Mouse (Mus musculus) hindbrain, embryonic 15.5 days (tissue): ENCODE measurements around the gene Igsf21. TPM values are rescaled to one million over a fixed set of nuclear protein-coding genes. Genes with fewer than 3 reads are reported as not detected.

ENCODE experiments used
- ATAC-seq: fragments of 200-750 bp; cut with Nextera tagmentation; 2 replicates; pipeline ENCODE4 v1.8.0; 2017; ENCODE audit warnings: low read depth, moderate number of reproducible peaks, moderate TSS enrichment; ENCODE audit not compliant: low FRiP score
- H3K27ac ChIP-seq: fragments of 300-500 bp; sonication (generic); replicated peaks from 2 replicates; pipeline ENCODE4 v1.5.1; 2015; ENCODE audit warnings: mild to moderate bottlenecking, inconsistent platforms
- H3K27me3 ChIP-seq: fragments of 300-500 bp; sonication (generic); 2 replicates; pipeline ENCODE4 v1.6.1; 2015; ENCODE audit warnings: control low read depth, inconsistent platforms
- H3K36me3 ChIP-seq: fragments of 300-500 bp; sonication (generic); 2 replicates; pipeline ENCODE4 v1.6.1; 2015; ENCODE audit warnings: control low read depth, inconsistent platforms
- H3K4me1 ChIP-seq: fragments of 300-500 bp; sonication (generic); replicated peaks from 2 replicates; pipeline ENCODE4 v1.6.1; 2015; ENCODE audit warnings: control low read depth, inconsistent platforms
- H3K4me2 ChIP-seq: fragments of 300-500 bp; sonication (generic); 2 replicates; pipeline ENCODE4 v1.6.1; 2015; ENCODE audit warnings: moderate library complexity, mild to moderate bottlenecking, inconsistent platforms
- H3K4me3 ChIP-seq: fragments of 300-500 bp; sonication (generic); 2 replicates; pipeline ENCODE4 v1.5.1; 2015; ENCODE audit warnings: mild to moderate bottlenecking, inconsistent platforms
- H3K9ac ChIP-seq: fragments of 300-500 bp; sonication (generic); 2 replicates; pipeline ENCODE4 v1.6.1; 2015; ENCODE audit warnings: inconsistent platforms
- H3K9me3 ChIP-seq: fragments of 300-500 bp; sonication (generic); 2 replicates; pipeline ENCODE4 v1.6.1; 2016; ENCODE audit warnings: control low read depth, inconsistent platforms
- WGBS: fragments of 180-500 bp; shearing (Covaris S2); methylation state at CpG from one replicate; pipeline ENCODE4 v1.1.7; 2015; 5-methylcytosine and 5-hydroxymethylcytosine counted together
- polyA plus RNA-seq: library from polyadenylated mRNA; unstranded; fragments of >200 nt; fragmentation: Nextera tagmentation; extraction: Ambion mirVana; gene quantifications from 2 replicates; pipeline ENCODE4 v1.2.1, GENCODE M21; 2015

The Igsf21 gene
- polyA plus RNA-seq, 1 experiment from 2014 or later: 102 TPM

GRCm38 (mm10) chr4:140187404-140188145, 59.0 kb downstream of the Igsf21 start:
- peaks cover 41% of the 10 kb centered on the region for H3K4me1 ChIP-seq
- no peak overlapping the region for H3K4me3 ChIP-seq
- no peak overlapping the region for H3K9ac ChIP-seq
- H3K36me3 ChIP-seq: no peaks in the 10 kb centered on the region
- 47% methylated on average over 8 of the region's 8 CpGs for WGBS
- H3K27me3 ChIP-seq: no peaks in the 10 kb centered on the region
- ATAC-seq: 0 out of 2 replicates have a peak, but pooled peaks have one; percentile 49
- no peak overlapping the region for H3K4me2 ChIP-seq
- no peaks in the 10 kb centered on the region for H3K9me3 ChIP-seq
- H3K27ac ChIP-seq: peak overlapping the region; percentile 33

DNA sequence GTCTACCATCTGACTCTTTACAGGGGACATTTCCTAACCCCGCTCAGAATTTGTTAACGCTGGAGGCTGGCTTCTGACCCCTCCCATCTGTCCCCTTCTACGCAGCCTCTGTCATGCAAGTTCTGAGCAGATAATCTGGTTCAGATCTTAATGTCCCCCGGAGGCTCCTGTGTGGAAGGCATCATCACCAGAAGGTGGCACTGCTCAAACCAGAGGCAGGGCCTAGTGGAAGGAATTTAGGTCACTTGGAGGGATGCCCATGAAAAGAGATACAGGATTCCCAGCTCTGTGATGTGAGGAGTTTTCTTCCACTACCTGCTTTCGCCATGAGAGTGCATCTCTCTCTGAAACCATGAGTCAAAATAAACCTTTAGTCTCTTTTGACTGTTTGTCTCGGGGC, 67.0 kb downstream of the Igsf21 start:
- H3K4me1 ChIP-seq: peaks cover 7% of the 10 kb centered on the region; the same call in 1 of the 2 replicates
- no peaks in the 10 kb centered on the region for H3K36me3 ChIP-seq
- no peak overlapping the region for H3K4me3 ChIP-seq
- H3K27me3 ChIP-seq: no peaks in the 10 kb centered on the region
- no peaks in the 10 kb centered on the region for H3K9me3 ChIP-seq
- ATAC-seq: no peak
- WGBS: 66% methylated on average over 6 of the region's 6 CpGs
- H3K27ac ChIP-seq: no peak overlapping the region
- no peak overlapping the region for H3K4me2 ChIP-seq
- no peak overlapping the region for H3K9ac ChIP-seq

DNA sequence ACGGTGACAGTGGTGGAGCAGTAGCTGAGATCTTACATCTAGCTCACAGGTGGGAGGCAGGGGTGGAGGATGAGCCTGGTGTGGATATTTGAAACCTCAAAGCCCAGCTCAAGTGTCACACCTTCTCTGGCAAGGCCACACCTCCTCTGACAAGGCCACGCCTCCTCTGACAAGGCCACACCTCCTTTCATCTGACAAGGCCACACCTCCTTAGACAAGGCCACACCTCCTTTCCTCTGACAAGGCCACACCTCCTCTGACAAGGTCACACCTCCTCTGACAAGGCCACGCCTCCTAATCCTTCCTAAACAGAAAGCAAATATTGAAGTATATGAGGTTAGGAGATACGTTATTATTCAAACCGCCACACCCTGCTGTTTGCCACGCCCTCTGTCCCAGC, 69.5 kb downstream of the Igsf21 start:
- H3K27me3 ChIP-seq: no peaks in the 10 kb centered on the region
- H3K9ac ChIP-seq: no peak overlapping the region
- H3K9me3 ChIP-seq: no peaks in the 10 kb centered on the region
- WGBS: 96% methylated on average over 6 of the region's 6 CpGs
- ATAC-seq: no peak
- H3K4me1 ChIP-seq: peaks cover 24% of the 10 kb centered on the region
- no peak overlapping the region for H3K4me2 ChIP-seq
- H3K4me3 ChIP-seq: no peak overlapping the region
- no peaks in the 10 kb centered on the region for H3K36me3 ChIP-seq
- no peak overlapping the region for H3K27ac ChIP-seq

GRCm38 (mm10) chr4:140173746-140174399, 72.7 kb downstream of the Igsf21 start:
- Histone ChIP-seq H3K27me3 (no peaks in the 10 kb centered on the region), H3K9ac (no peak overlapping the region), H3K9me3 (no peaks in the 10 kb centered on the region), H3K4me3 (no peak overlapping the region), H3K4me2 (no peak overlapping the region), H3K4me1 (peaks cover 20% of the 10 kb centered on the region), H3K27ac (no peak overlapping the region), H3K36me3 (no peaks in the 10 kb centered on the region)
- 42% methylated on average over 13 of the region's 13 CpGs for WGBS
- no peak for ATAC-seq

GRCm38 (mm10) chr4:140173084-140173483, 73.5 kb downstream of the Igsf21 start:
- Histone ChIP-seq H3K27ac (no peak overlapping the region), H3K4me3 (no peak overlapping the region), H3K36me3 (no peaks in the 10 kb centered on the region), H3K4me1 (peaks cover 17% of the 10 kb centered on the region), H3K9ac (no peak overlapping the region), H3K27me3 (no peaks in the 10 kb centered on the region), H3K4me2 (no peak overlapping the region), H3K9me3 (no peaks in the 10 kb centered on the region)
- WGBS: 43% methylated on average over 12 of the region's 12 CpGs
- no peak for ATAC-seq

- H3K4me3 ChIP-seq: no peak overlapping the region
- no peak overlapping the region for H3K4me2 ChIP-seq
- no peak for ATAC-seq
- no peak overlapping the region for H3K9ac ChIP-seq
- peaks cover 24% of the 10 kb centered on the region for H3K4me1 ChIP-seq
- WGBS: 85% methylated on average over 1 of the region's 1 CpGs
- H3K9me3 ChIP-seq: no peaks in the 10 kb centered on the region
- no peaks in the 10 kb centered on the region for H3K27me3 ChIP-seq
- no peak overlapping the region for H3K27ac ChIP-seq
- H3K36me3 ChIP-seq: no peaks in the 10 kb centered on the region
Observed at GRCm38 (mm10) chr4:140171917-140172316, 74.7 kb downstream of the Igsf21 start.

GRCm38 (mm10) chr4:140171189-140171588, 75.4 kb downstream of the Igsf21 start:
- Histone ChIP-seq H3K4me1 (peaks cover 24% of the 10 kb centered on the region), H3K9me3 (no peaks in the 10 kb centered on the region), H3K9ac (no peak overlapping the region), H3K4me2 (no peak overlapping the region), H3K36me3 (no peaks in the 10 kb centered on the region), H3K27me3 (no peaks in the 10 kb centered on the region), H3K27ac (no peak overlapping the region), H3K4me3 (no peak overlapping the region)
- ATAC-seq: no peak

- 70% methylated on average over 7 of the region's 7 CpGs for WGBS
- H3K36me3 ChIP-seq: no peaks in the 10 kb centered on the region
- no peaks in the 10 kb centered on the region for H3K27me3 ChIP-seq
- H3K4me1 ChIP-seq: peaks cover 16% of the 10 kb centered on the region
- no peak overlapping the region for H3K4me3 ChIP-seq
- no peaks in the 10 kb centered on the region for H3K9me3 ChIP-seq
- ATAC-seq: no peak
- H3K9ac ChIP-seq: no peak overlapping the region
- H3K4me2 ChIP-seq: no peak overlapping the region
- no peak overlapping the region for H3K27ac ChIP-seq
Observed at GRCm38 (mm10) chr4:140165851-140166250, 80.7 kb downstream of the Igsf21 start.

DNA sequence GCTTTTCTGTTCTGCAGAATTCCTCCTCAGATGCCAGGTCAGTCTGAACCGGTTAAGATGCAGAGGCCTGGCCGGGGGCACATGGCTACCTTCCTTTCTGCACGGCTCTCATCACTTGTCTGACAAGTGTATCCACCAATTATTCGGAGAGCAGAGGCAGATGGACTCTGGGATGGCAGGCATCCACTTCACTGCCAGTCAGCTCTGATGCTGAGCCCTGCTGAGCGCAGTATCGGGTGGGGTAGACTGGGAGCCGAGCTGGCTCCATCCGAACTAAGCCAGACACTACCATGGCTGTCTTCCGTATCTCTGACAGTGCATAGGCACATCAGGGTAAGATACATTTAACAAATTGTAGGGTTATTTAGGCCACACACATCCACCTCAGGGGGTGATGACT, 81.9 kb downstream of the Igsf21 start:
- Histone ChIP-seq H3K4me3 (no peak overlapping the region), H3K4me2 (no peak overlapping the region), H3K9me3 (no peaks in the 10 kb centered on the region), H3K27me3 (no peaks in the 10 kb centered on the region), H3K27ac (0 out of 2 replicates have a peak overlapping the region, but pooled peaks have one; percentile 11), H3K9ac (no peak overlapping the region), H3K36me3 (no peaks in the 10 kb centered on the region), H3K4me1 (peaks cover 16% of the 10 kb centered on the region)
- 74% methylated on average over 9 of the region's 9 CpGs for WGBS
- ATAC-seq: no peak

DNA sequence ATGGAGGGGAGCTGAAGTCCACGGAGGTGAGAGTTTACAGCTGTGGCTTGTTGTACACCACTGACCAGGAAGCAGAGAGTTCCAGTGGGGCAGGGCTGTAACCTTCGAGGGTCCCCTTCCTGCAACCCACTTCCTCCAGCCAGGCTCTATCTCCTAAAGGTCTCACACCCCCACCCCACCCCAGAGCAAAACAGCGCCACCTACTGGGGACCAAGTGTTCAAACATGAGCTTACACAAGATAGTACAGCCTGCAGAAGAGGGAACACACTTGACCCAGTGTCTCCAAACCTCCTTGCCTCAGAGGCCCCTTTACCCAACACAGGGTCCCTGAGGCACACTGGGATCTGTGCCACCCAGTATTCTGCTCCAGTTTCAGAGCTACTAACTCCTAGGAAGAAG, 87.0 kb downstream of the Igsf21 start:
- H3K9ac ChIP-seq: no peak overlapping the region
- H3K27me3 ChIP-seq: no peaks in the 10 kb centered on the region
- peaks cover 16% of the 10 kb centered on the region for H3K4me1 ChIP-seq
- no peak overlapping the region for H3K27ac ChIP-seq
- no peaks in the 10 kb centered on the region for H3K9me3 ChIP-seq
- no peaks in the 10 kb centered on the region for H3K36me3 ChIP-seq
- no peak for ATAC-seq
- no peak overlapping the region for H3K4me3 ChIP-seq
- no peak overlapping the region for H3K4me2 ChIP-seq
- WGBS: 36% methylated on average over 3 of the region's 3 CpGs

- H3K36me3 ChIP-seq: no peaks in the 10 kb centered on the region
- 49% methylated on average over 5 of the region's 5 CpGs for WGBS
- ATAC-seq: peak; percentile 58; the same call in 1 of the 2 replicates
Observed at GRCm38 (mm10) chr4:140154899-140155463, 91.6 kb downstream of the Igsf21 start.

GRCm38 (mm10) chr4:140154484-140154883, 92.1 kb downstream of the Igsf21 start:
- H3K27ac ChIP-seq: peak overlapping the region; percentile 78
- H3K4me1 ChIP-seq: peaks cover 26% of the 10 kb centered on the region
- H3K9me3 ChIP-seq: no peaks in the 10 kb centered on the region
- WGBS: 27% methylated on average over 5 of the region's 5 CpGs
- no peaks in the 10 kb centered on the region for H3K27me3 ChIP-seq
- no peak overlapping the region for H3K4me2 ChIP-seq
- no peak overlapping the region for H3K9ac ChIP-seq
- H3K36me3 ChIP-seq: no peaks in the 10 kb centered on the region
- ATAC-seq: peak; percentile 79
- H3K4me3 ChIP-seq: no peak overlapping the region

More at GRCm38 (mm10) chr4:140154899-140155463, 91.6 kb downstream of the Igsf21 start:
- H3K27ac ChIP-seq: peak overlapping the region; percentile 78
- peaks cover 26% of the 10 kb centered on the region for H3K4me1 ChIP-seq
- no peaks in the 10 kb centered on the region for H3K27me3 ChIP-seq
- no peak overlapping the region for H3K4me3 ChIP-seq
- no peaks in the 10 kb centered on the region for H3K9me3 ChIP-seq
- H3K9ac ChIP-seq: no peak overlapping the region
- H3K4me2 ChIP-seq: no peak overlapping the region
